ENCODE assay signal across 8 mouse cellular contexts in genomic region chr2:180455723-180456698, GRCm38 (mm10). TPM values are rescaled to one million over a fixed set of nuclear protein-coding genes. Genes with fewer than 3 reads are reported as not detected.
DNase-seq lines count a peak whose midpoint lies in the region; ATAC-seq and TF ChIP-seq lines count a peak whose summit lies in the region.

Slco4a1 (plus strand) TSS chr2:180456245.

- peaks cover 9% of the 10 kb centered on the region for H3K9me3 ChIP-seq in CH12.LX (replicated peaks; ENCODE audit: low read length)
- no peaks in the 10 kb centered on the region for H3K9me3 ChIP-seq in forebrain, embryonic 15.5 days
- H3K9me3 ChIP-seq in lung, embryonic 14.5 days (ENCODE audit: low read depth, low read length): no peaks in the 10 kb centered on the region

- dilution Hi-C loops in CH12.LX (cut with MboI; ENCODE audit: extremely low pct_ligation_motif_present, extremely low pct_unique_long_range_greater_than_20kb, low sequenced_read_pairs): no loop called here

- H3K27me3 ChIP-seq in CH12.LX (replicated peaks): peaks cover 1% of the 10 kb centered on the region
- H3K27me3 ChIP-seq in forebrain, embryonic 15.5 days: peaks cover 17% of the 10 kb centered on the region; the same call in 1 of the 2 replicates
- peaks cover 23% of the 10 kb centered on the region for H3K27me3 ChIP-seq in lung, embryonic 14.5 days (ENCODE audit: insufficient read depth, low read length)

- peak within 1 kb of the TSS; percentile 60 to 82 (median 71) for H3K4me3 ChIP-seq in CH12.LX (replicated peaks in 1 of 3; ENCODE audit: low read depth in 2 of 3, low read length in 2 of 3, poor library complexity in 1 of 3)
- peak within 1 kb of the TSS; percentile 61 for H3K4me3 ChIP-seq in forebrain, embryonic 15.5 days
- H3K4me3 ChIP-seq in lung, embryonic 14.5 days (ENCODE audit: low read depth, low read length): peak within 1 kb of the TSS; percentile 48

- peak; percentile 89 for DNase-seq in CH12.LX (ENCODE audit: extremely low read depth)
- DNase-seq in c-Kit-positive CD71-positive TER-119-negative erythroid progenitor cells, embryonic 14.5 days (ENCODE audit: low read depth): peak; percentile 66
- DNase-seq in heart, postnatal 14 days: peak; percentile 76 to 81
- DNase-seq in layer of hippocampus, adult 18-20 months (ENCODE audit: low spot score in 2 of 2): peak; percentile 28 to 53
- peak; percentile 88 for DNase-seq in lung, embryonic 14.5 days
- peak; percentile 36 for DNase-seq in testis, postnatal 14 days (ENCODE audit: low spot score)

- peak within 1 kb of the TSS; percentile 85 for H3K4me2 ChIP-seq in CH12.LX (ENCODE audit: insufficient read depth, low read depth, poor library complexity, severe bottlenecking)
- peak within 1 kb of the TSS; percentile 99 for H3K4me2 ChIP-seq in forebrain, embryonic 15.5 days (replicated peaks)
- peak within 1 kb of the TSS; percentile 95 for H3K4me2 ChIP-seq in lung, embryonic 14.5 days

- 1% methylated on average over 65 of the region's 65 CpGs for WGBS in forebrain, embryonic 15.5 days
- 2% methylated on average over 65 of the region's 65 CpGs for WGBS in lung, embryonic 14.5 days

- peak; percentile 89 for ATAC-seq in forebrain, embryonic 15.5 days (replicated peaks)
- peak; percentile 96 for ATAC-seq in lung, embryonic 14.5 days (ENCODE audit: insufficient read depth)
- peak; percentile 87 for ATAC-seq in neutrophil, adult 5-6 weeks (ENCODE audit: extremely low read depth, insufficient number of reproducible peaks, low FRiP score, poor library complexity, severe bottlenecking)

- in situ Hi-C loops in CH12.LX (cut with MboI; ENCODE audit: low pct_ligation_motif_present, low pct_unique_long_range_greater_than_20kb, low sequenced_read_pairs): loop anchor here (25.0 kb wide), 1 partner anchor 306 kb away; no protein-coding TSS in a partner anchor

- peak; percentile 90 for TF ChIP-seq POLR2A in CH12.LX (IDR thresholded peaks at IDR 0.05; ENCODE audit: low read depth, low read length)

- TF ChIP-seq CTCF in CH12.LX (conservative IDR thresholded peaks at IDR 0.05 in 1 of 2, IDR thresholded peaks at IDR 0.05 in 1 of 2; ENCODE audit: low read depth in 2 of 2, low read length in 2 of 2): no peak
- TF ChIP-seq CTCF in lung, embryonic 14.5 days (IDR thresholded peaks at IDR 0.05; ENCODE audit: low read depth): no peak

- intact Hi-C loops in heart, postnatal 14 days (cut with DNase I): no loop called here

- peak within 1 kb of the TSS; percentile 36 for H3K27ac ChIP-seq in CH12.LX (ENCODE audit: insufficient read depth, low read depth)
- H3K27ac ChIP-seq in forebrain, embryonic 15.5 days (replicated peaks): no peak within 1 kb of the TSS
- H3K27ac ChIP-seq in lung, embryonic 14.5 days (ENCODE audit: low read depth): no peak within 1 kb of the TSS

- peaks cover 8 to 47% of the 10 kb centered on the region in 2 experiments for H3K4me1 ChIP-seq in CH12.LX (ENCODE audit: control insufficient read depth in 1 of 2, insufficient read depth in 2 of 2)
- H3K4me1 ChIP-seq in forebrain, embryonic 15.5 days: peaks cover 18% of the 10 kb centered on the region
- no peaks in the 10 kb centered on the region for H3K4me1 ChIP-seq in lung, embryonic 14.5 days (ENCODE audit: insufficient read depth)

- no peaks in the 10 kb centered on the region for H3K79me2 ChIP-seq in CH12.LX (replicated peaks; ENCODE audit: control insufficient read depth, extremely low read depth, insufficient read depth, poor library complexity, severe bottlenecking)

- TF ChIP-seq RAD21 in CH12.LX (IDR thresholded peaks at IDR 0.05; ENCODE audit: low read depth, low read length): no peak

- no peak for TF ChIP-seq EP300 in CH12.LX (IDR thresholded peaks at IDR 0.05; ENCODE audit: low read length)

- H3K36me3 ChIP-seq in CH12.LX (replicated peaks in 1 of 2; ENCODE audit: control insufficient read depth in 1 of 2, insufficient read depth in 1 of 2, low read length in 1 of 2): peaks cover 0 to 20% of the 10 kb centered on the region in 2 experiments
- H3K36me3 ChIP-seq in forebrain, embryonic 15.5 days: no peaks in the 10 kb centered on the region
- no peaks in the 10 kb centered on the region for H3K36me3 ChIP-seq in lung, embryonic 14.5 days (ENCODE audit: insufficient read depth)

- peak within 1 kb of the TSS; percentile 40 for H3K9ac ChIP-seq in CH12.LX (ENCODE audit: insufficient read depth, low read depth)
- H3K9ac ChIP-seq in forebrain, embryonic 15.5 days (replicated peaks): peak within 1 kb of the TSS; percentile 51
- H3K9ac ChIP-seq in lung, embryonic 14.5 days: peak within 1 kb of the TSS; percentile 16; the same call in 1 of the 2 replicates

TF ChIP-seq in CH12.LX, 34 proteins besides CTCF, POLR2A, EP300 and RAD21:
- TF ChIP-seq NRF1 (IDR thresholded peaks at IDR 0.05; ENCODE audit: low read depth, low read length) (peak; percentile 68), BHLHE40 (IDR thresholded peaks at IDR 0.05; ENCODE audit: low read depth, low read length) (peak; percentile 53; the same call in 1 of the 2 replicates), ZMIZ1 (IDR thresholded peaks at IDR 0.05; ENCODE audit: low read depth, low read length) (peak; percentile 66), CHD2 (IDR thresholded peaks at IDR 0.05; ENCODE audit: low read length) (0 out of 2 replicates have a peak, but pooled peaks have one; percentile 12), IRF4 (IDR thresholded peaks at IDR 0.05; ENCODE audit: low read depth, low read length) (peak; percentile 7; the same call in 1 of the 2 replicates), UBTF (IDR thresholded peaks at IDR 0.05; ENCODE audit: low read depth, low read length) (peak; percentile 60; the same call in 1 of the 2 replicates), E2F4 (IDR thresholded peaks at IDR 0.05; ENCODE audit: insufficient replicate concordance, low read depth, low read length) (no peak), NELFE (IDR thresholded peaks at IDR 0.05; ENCODE audit: low read depth, low read length) (peak; percentile 77), MAX (IDR thresholded peaks at IDR 0.05; ENCODE audit: low read length) (peak; percentile 76), MXI1 (IDR thresholded peaks at IDR 0.05; ENCODE audit: low read depth, low read length) (peak; percentile 85), SMC3 (IDR thresholded peaks at IDR 0.05; ENCODE audit: low read depth, low read length) (no peak), ZKSCAN1 (IDR thresholded peaks at IDR 0.05; ENCODE audit: borderline replicate concordance, low read depth, low read length) (no peak), MYC (IDR thresholded peaks at IDR 0.05; ENCODE audit: low read depth, low read length) (peak; percentile 85; the same call in 1 of the 2 replicates), PAX5 (IDR thresholded peaks at IDR 0.05; ENCODE audit: low read length) (no peak), SIN3A (IDR thresholded peaks at IDR 0.05; ENCODE audit: low read length) (peak; percentile 73; the same call in 1 of the 2 replicates), USF2 (conservative IDR thresholded peaks at IDR 0.05; ENCODE audit: low read depth, low read length) (no peak), HCFC1 (IDR thresholded peaks at IDR 0.05; ENCODE audit: low read depth, low read length) (peak; percentile 25), MEF2A (IDR thresholded peaks at IDR 0.05; ENCODE audit: borderline replicate concordance, low read depth, low read length) (no peak), TCF12 (IDR thresholded peaks at IDR 0.05; ENCODE audit: low read depth, low read length) (peak; percentile 61), CHD1 (IDR thresholded peaks at IDR 0.05; ENCODE audit: low read depth, low read length) (no peak), MAFK (IDR thresholded peaks at IDR 0.05; ENCODE audit: insufficient replicate concordance, low read length) (no peak), TBP (conservative IDR thresholded peaks at IDR 0.05; ENCODE audit: low read depth, low read length) (0 out of 2 replicates have a peak, but pooled peaks have one; percentile 36), ELF1 (IDR thresholded peaks at IDR 0.05; ENCODE audit: low read depth, low read length) (peak; percentile 79), ETS1 (conservative IDR thresholded peaks at IDR 0.05; ENCODE audit: low read depth, low read length) (peak; percentile 48; the same call in 1 of the 2 replicates), RCOR1 (conservative IDR thresholded peaks at IDR 0.05; ENCODE audit: low read depth, low read length) (peak; percentile 67; the same call in 1 of the 2 replicates), JUN (IDR thresholded peaks at IDR 0.05; ENCODE audit: insufficient read depth, low read depth, low read length) (no peak), ZNF384 (IDR thresholded peaks at IDR 0.05; ENCODE audit: low read depth, low read length) (no peak)
TF ChIP-seq in CH12.LX: peak in this region for 17.

RNA-seq across cellular contexts. Expression of gene Slco4a1, which starts in this region (rescaled TPM):
- total RNA-seq in CH12.LX (2012; rRNA removed): 3.9 and 4.8 TPM in 2 replicates
- 1.4 and 1.9 TPM in 2 replicates for total RNA-seq in CH12.LX (2014; rRNA removed)
- 4.3 and 5.4 TPM in 2 replicates for polyA plus RNA-seq in CH12.LX (2012; ENCODE audit: insufficient read length, low read depth)
- 1.2 and 1.4 TPM in 2 replicates for polyA plus RNA-seq in forebrain, embryonic 15.5 days (2015; fragmentation: Nextera tagmentation; extraction: Ambion mirVana)
- under 1 TPM; 0.12 to 0.41 TPM for total RNA-seq in heart, postnatal 14 days (2021)
- 1 to 10 TPM; 1.3 to 1.8 TPM for total RNA-seq in layer of hippocampus, adult 18-20 months (2021)
- polyA plus RNA-seq in lung, embryonic 14.5 days (2014; fragmentation: Nextera tagmentation; extraction: Ambion mirVana): 0.39 and 0.47 TPM in 2 replicates
- 6.4 and 8.4 TPM in 2 replicates for total RNA-seq in neutrophil, adult 5-6 weeks (2017)

Comparison
In these comparisons a context has a peak if more than half of its experiments do, and no peak if none do; other contexts are left out.
1. Peak in DNase-seq in heart, postnatal 14 days; RNA of the gene not detected or under 1 TPM.
2. Peak in DNase-seq, ATAC-seq, H3K4me3 ChIP-seq, H3K9ac ChIP-seq and H3K4me2 ChIP-seq in lung, embryonic 14.5 days; RNA of the gene not detected or under 1 TPM.
3. DNase-seq: peak in every context shown above with its lines; median percentile 89 in CH12.LX; 88 in lung, embryonic 14.5 days; 78 in heart, postnatal 14 days; 66 in c-Kit-positive CD71-positive TER-119-negative erythroid progenitor cells, embryonic 14.5 days; 40 in layer of hippocampus, adult 18-20 months; 36 in testis, postnatal 14 days.